Mouse (Mus musculus): Measurements from ENCODE around the gene Gimap4.

DNA sequence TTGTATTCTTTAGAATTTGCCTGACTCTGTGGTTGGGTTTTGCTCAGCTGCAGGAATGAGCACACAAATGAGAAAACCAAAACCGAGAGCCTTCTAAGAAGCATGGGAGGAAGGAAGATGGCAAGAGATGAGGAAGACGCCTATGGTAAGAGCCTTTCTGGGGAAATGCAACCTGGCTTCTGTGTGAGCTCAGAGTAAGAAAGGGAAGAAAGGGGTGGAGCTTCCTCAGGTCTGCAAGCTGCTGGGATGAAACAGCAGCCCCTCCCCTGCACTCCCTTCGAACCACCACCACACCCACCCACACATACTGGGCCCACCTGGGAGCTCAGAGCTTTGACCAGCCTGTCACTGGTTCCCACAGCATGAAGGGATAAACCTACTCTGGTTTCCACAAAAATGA, 56.9 kb downstream of the Gimap4 start:
- TF ChIP-seq EP300 (IDR thresholded peaks at IDR 0.05; ENCODE audit: insufficient read depth, low read depth, low read length) (no peak), POLR2A (IDR thresholded peaks at IDR 0.05; ENCODE audit: insufficient read depth, low read depth, low read length) (peak; percentile 36; the same call in 1 of the 2 replicates)
